Mouse (Mus musculus) gastrocnemius, postnatal 10 days (tissue): ENCODE data around the gene Gm3404. TPM values are rescaled to one million over a fixed set of nuclear protein-coding genes. Genes with fewer than 3 reads are reported as not detected.
"Not testable (repeated sequence)": the region's sequence is repeated elsewhere in the genome, so short reads cannot be mapped to it uniquely, and the experiment has no call there.

ENCODE experiments used
- DNase-seq: peaks from one replicate; pipeline ENCODE4 v3.0.0; 2021; ENCODE audit warnings: mixed read lengths
- long read RNA-seq, 2 experiments: library from polyadenylated mRNA; stranded (forward); transcript quantifications; one replicate each; pipeline ENCODE4 v2.0.0; 2021
- total RNA-seq, 2 experiments: library from RNA; stranded (reverse); gene quantifications; 2 replicates each; pipeline ENCODE4 v1.2.3; 2021

The Gm3404 gene
- total RNA-seq, result not detected
- long read RNA-seq, experiment 1, result 0 reads
- long read RNA-seq, experiment 2, result 0 reads

DNA sequence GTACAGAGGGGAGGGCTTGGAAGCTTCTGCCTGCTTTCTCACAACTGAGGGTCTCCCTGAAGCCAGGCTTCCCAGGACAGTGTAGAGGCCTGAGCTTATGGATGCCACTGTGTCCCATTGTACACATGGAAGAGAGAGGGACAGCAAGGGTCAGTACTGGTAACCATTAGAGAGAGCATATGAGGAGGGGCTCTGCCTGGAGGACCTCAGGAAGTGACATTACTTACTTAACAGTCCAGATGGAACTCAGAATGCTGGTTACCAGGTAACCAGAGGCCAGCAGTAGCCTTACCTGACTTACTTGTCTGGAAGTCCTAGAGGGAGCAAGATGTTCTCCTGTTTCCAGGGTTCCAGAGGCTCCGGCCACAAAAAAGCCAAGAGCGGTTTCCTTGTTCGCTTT lies at the start of gene Gm3404:
TSS of gene Gm3404 (plus strand) at position 301 of the 400 bp plus-strand sequence.
- DNase-seq, result not testable (repeated sequence)

DNA sequence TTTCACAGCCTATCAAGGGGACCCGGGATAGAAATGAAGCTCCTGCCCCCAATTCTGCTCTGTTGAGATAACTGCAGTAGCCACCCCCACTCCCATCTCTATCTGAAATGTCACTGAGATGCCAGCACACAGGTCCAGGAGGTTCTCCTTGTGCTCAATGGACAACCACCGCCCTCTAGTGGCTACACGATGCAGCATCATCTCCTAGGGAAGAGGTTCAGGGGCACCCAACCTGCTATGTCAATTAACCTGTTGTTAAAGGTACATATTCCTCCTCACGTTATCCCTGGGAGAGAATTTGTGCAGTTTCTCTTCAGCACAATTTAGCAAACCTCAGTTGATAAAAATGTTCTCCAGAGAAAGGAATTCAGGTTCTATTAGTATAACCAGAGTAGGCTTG lies 46.0 kb upstream of the Gm3404 start:
- not testable (repeated sequence) for DNase-seq

DNA sequence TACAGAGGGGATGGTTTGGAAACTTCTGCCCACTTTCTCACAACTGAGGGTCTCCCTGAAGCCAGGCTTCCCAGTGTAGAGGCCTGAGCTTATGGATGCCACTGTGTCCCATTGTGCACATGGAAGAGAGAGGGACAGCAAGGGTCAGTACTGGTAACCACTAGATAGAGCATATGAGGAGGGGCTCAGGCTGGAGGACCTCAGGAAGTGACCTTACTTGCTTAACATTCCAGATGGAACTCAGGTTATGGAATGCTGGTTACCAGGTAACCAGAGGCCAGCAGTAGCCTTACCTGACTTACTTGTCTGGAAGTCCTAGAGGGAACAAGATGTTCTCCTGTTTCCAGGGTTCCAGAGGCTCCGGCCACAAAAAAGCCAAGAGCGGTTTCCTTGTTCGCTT lies 43.9 kb upstream of the Gm3404 start, which contains the start of gene Gm6408:
TSS of gene Gm6408 (plus strand) at position 301 of the 400 bp plus-strand sequence.
- not testable (repeated sequence) for DNase-seq

DNA sequence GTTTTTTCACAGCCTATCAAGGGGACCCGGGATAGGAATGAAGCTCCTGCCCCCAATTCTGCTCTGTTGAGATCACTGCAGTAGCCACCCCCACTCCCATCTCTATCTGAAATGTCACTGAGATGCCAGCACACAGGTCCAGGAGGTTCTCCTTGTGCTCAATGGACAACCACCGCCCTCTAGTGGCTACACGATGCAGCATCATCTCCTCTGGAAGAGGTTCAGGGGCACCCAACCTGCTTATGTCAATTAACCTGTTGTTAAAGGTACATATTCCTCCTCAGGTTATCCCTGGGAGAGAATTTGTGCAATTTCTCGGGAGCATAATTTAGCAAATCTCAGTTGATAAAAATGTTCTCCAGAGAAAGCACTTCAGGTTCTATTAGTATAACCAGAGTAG lies 36.6 kb upstream of the Gm3404 start:
- DNase-seq, result not testable (repeated sequence)

DNA sequence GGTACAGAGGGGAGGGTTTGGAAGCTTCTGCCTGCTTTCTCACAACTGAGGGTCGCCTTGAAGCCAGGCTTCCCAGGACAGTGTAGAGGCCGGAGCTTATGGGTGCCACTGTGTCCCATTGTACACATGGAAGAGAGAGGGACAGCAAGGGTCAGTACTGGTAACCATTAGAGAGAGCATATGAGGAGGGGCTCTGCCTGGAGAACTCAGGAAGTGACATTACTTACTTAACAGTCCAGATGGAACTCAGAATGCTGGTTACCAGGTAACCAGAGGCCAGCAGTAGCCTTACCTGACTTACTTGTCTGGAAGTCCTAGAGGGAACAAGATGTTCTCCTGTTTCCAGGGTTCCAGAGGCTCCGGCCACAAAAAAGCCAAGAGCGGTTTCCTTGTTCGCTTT lies 34.5 kb upstream of the Gm3404 start, which contains the start of gene Gm6370:
TSS of gene Gm6370 (plus strand) at position 301 of the 400 bp plus-strand sequence.
- DNase-seq, result not testable (repeated sequence)

DNA sequence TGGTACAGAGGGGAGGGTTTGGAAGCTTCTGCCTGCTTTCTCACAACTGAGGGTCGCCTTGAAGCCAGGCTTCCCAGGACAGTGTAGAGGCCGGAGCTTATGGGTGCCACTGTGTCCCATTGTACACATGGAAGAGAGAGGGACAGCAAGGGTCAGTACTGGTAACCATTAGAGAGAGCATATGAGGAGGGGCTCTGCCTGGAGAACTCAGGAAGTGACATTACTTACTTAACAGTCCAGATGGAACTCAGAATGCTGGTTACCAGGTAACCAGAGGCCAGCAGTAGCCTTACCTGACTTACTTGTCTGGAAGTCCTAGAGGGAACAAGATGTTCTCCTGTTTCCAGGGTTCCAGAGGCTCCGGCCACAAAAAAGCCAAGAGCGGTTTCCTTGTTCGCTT lies 23.5 kb upstream of the Gm3404 start, which contains the start of gene 4930449I24Rik:
TSS of gene 4930449I24Rik (plus strand) at position 301 of the 400 bp plus-strand sequence.
- DNase-seq, result not testable (repeated sequence)

DNA sequence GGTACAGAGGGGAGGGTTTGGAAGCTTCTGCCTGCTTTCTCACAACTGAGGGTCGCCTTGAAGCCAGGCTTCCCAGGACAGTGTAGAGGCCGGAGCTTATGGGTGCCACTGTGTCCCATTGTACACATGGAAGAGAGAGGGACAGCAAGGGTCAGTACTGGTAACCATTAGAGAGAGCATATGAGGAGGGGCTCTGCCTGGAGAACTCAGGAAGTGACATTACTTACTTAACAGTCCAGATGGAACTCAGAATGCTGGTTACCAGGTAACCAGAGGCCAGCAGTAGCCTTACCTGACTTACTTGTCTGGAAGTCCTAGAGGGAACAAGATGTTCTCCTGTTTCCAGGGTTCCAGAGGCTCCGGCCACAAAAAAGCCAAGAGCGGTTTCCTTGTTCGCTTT lies 11.8 kb upstream of the Gm3404 start, which contains the start of gene Gm3402:
TSS of gene Gm3402 (plus strand) at position 301 of the 400 bp plus-strand sequence.
- not testable (repeated sequence) for DNase-seq

DNA sequence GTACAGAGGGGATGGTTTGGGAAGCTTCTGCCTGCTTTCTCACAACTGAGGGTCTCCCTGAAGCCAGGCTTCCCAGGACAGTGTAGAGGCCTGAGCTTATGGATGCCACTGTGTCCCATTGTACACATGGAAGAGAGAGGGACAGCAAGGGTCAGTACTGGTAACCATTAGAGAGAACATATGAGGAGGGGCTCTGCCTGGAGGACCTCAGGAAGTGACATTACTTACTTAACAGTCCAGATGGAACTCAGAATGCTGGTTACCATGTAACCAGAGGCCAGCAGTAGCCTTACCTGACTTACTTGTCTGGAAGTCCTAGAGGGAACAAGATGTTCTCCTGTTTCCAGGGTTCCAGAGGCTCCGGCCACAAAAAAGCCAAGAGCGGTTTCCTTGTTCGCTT lies 11.7 kb downstream of the Gm3404 start, which contains the start of gene Gm3409:
TSS of gene Gm3409 (plus strand) at position 301 of the 400 bp plus-strand sequence.
- not testable (repeated sequence) for DNase-seq

DNA sequence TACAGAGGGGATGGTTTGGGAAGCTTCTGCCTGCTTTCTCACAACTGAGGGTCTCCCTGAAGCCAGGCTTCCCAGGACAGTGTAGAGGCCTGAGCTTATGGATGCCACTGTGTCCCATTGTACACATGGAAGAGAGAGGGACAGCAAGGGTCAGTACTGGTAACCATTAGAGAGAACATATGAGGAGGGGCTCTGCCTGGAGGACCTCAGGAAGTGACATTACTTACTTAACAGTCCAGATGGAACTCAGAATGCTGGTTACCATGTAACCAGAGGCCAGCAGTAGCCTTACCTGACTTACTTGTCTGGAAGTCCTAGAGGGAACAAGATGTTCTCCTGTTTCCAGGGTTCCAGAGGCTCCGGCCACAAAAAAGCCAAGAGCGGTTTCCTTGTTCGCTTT lies 30.2 kb downstream of the Gm3404 start, which contains the start of gene Gm3415:
TSS of gene Gm3415 (plus strand) at position 301 of the 400 bp plus-strand sequence.
- DNase-seq, result not testable (repeated sequence)

DNA sequence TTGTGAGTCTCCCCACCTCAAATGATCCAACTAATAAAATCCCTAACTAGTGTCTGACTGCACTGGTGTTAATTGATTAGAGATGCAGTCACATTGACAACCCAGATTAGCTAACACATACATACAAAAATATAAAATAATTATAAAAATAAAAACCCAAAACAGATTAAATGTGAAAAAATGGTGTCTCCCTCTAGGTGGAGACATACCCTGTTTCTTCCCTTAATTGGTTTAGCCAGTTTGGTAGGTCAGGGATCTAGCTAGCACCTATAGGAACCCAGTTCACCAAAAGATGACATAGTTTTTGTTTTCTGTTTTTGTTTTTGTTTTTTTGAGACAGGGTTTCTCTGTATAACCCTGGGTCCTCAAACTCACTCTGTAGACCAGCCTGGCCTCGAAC lies 38.7 kb downstream of the Gm3404 start:
- DNase-seq, result no peak

DNA sequence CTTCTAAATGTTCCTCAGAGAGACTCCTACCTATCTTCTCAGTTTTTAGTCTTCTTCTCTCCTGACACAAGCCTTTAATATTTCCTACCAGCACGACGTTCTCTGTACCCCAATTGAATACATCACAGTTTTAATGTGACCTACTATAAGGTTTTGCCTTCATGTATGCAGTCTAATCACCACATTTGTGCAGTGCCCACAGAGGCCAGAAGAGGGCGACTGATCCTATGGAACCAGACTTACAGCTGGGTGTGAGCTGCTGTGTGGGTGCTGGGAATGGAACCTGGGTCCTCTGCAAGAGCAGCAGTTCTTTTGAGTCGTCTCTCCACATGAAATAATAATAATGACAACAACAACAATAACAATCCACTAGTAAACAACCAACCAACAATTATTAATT lies 41.5 kb downstream of the Gm3404 start:
- no peak for DNase-seq

DNA sequence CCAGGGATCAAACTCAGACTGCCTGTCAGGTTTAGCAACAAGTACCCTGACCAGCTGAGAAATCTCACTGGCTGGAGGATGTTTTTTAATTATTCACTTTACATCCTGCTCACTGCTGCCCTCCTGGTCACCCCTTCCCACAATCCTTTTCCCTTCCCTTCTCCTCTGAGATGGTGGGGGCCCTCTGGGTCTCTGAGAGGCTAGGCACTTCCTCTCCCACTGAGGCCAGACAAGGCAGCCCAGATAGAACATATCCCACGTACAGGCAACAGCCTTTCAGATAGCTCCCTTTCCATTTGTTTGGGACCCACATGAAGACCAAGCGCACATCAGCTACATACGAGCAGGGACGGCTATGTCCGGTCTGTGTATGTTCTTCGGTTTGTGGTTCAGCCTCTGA lies 44.6 kb downstream of the Gm3404 start:
- not testable (repeated sequence) for DNase-seq

DNA sequence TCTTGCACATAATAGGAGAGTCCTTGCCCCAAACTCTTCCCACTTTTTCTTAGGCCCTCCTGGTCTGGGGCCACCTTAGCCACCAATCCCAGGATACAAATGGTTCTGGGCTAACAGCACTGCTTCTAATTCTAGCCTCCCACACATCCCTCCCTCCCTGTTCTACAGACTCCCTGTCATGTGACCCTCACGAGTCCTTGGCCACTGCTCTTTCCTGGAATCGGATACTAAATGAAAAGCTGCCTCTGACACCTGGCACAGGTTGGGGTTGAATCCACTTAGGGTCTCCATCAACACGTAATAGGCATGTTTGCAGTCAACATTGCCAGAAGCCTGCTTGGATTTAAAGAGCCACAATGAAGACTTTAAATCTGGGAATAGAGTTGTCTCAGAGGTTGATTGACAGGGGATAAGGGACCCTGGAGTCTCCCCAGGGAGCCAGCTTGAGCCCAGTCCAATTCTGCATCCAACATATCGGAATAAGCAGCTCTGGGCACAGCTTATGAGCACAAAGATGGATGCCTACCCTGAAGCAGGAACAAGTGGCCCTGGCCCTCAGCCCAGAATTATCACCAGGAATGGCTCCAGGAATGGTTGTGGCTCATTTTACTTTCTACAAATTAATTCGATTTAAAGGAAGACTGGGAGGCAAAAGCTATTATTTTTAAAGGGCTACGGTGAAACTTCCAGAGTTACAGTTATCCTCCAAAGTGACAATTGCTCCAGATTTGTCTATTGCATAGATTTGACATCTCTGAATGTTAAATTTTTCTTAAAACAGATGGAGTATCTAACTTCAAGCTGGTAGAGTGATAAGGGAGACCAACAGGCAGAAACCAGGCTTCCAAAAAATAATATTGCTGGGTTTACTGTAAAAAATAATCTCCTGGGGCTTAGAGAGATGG lies 46.5 kb downstream of the Gm3404 start:
- not testable (repeated sequence) for DNase-seq

DNA sequence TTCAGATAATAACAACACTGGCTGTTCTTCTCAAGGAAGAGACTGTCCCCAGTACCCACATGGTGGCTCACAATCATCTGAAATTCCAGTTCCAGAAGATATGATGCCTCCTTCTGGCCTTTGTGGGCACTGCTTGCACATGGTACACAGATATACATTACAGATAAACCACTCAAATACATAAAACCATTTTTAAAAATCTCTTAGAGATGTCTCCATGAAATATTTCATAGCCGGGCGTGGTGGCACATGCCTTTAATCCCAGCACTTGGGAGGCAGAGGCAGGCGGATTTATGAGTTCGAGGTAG lies 47.1 kb downstream of the Gm3404 start:
- not testable (repeated sequence) for DNase-seq

DNA sequence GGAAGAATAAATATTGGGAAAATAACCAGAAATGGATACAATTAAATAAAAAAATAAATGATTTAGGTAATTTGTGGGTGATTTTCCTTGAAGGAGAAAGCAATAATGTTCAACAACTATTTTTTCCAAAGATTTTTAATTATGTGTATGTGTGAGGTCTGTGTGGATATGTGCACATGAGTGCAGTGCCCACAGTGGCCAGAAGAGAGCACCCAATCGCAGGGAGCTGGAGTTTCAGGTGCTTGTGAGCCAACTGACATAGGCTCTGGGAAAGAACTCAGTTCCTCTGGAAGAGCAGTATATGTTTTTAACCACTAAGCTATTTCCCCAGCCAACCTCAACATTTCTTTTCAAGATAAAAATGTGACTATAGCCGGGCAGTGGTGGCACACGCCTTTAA lies 51.1 kb downstream of the Gm3404 start:
- DNase-seq, result no peak

Other genes starting within 250 kb of the Gm3404 start
- gene Wasf3, start 140.8 kb upstream of the Gm3404 start, total RNA-seq, result 1 to 10 TPM; 1.6 TPM
- gene Gm6408, start 43.8 kb upstream of the Gm3404 start, total RNA-seq, result not detected
- not detected for gene Gm6370, start 34.4 kb upstream of the Gm3404 start, total RNA-seq
- gene 4930449I24Rik, start 23.4 kb upstream of the Gm3404 start, total RNA-seq, result not detected
- not detected for gene Gm3402, start 11.7 kb upstream of the Gm3404 start, total RNA-seq
- not detected for gene Gm3409, start 11.8 kb downstream of the Gm3404 start, total RNA-seq
- not detected for gene Gm3415, start 30.3 kb downstream of the Gm3404 start, total RNA-seq
- under 1 TPM in 1 of 2 experiments, not detected in 1; 0.36 TPM for gene Gpr12, start 59.4 kb downstream of the Gm3404 start, total RNA-seq